Mouse (Mus musculus) kidney, postnatal 25 days (tissue): Measurements from ENCODE around the gene Ephb2.

Source experiments
- DNase-seq, 2 experiments: peaks; one replicate each; pipeline ENCODE4 v3.0.0; 2021; ENCODE audit warnings: mixed read lengths in 2 of 2

Gene Ephb2

GRCm38 (mm10) chr4:136797677-136798569 lies 37.9 kb downstream of the Ephb2 start:
- DNase-seq: peak in 1 of 2 experiments; percentile 53

- DNase-seq: no peak
These were observed 42.5 kb downstream of the Ephb2 start for GRCm38 (mm10) chr4:136793320-136793719.

GRCm38 (mm10) chr4:136789821-136790220 lies 46.0 kb downstream of the Ephb2 start:
- DNase-seq: peak; percentile 83 to 88

GRCm38 (mm10) chr4:136787357-136787756 lies 48.4 kb downstream of the Ephb2 start:
- no peak for DNase-seq

- no peak for DNase-seq
These were observed 49.1 kb downstream of the Ephb2 start for GRCm38 (mm10) chr4:136786453-136787276.

- DNase-seq: peak; percentile 23 to 60
These were observed 52.1 kb downstream of the Ephb2 start for GRCm38 (mm10) chr4:136783552-136784150.

GRCm38 (mm10) chr4:136782579-136782925 lies 53.2 kb downstream of the Ephb2 start:
- DNase-seq: no peak

GRCm38 (mm10) chr4:136781868-136782578 lies 53.8 kb downstream of the Ephb2 start:
- peak; percentile 54 to 70 for DNase-seq

- no peak for DNase-seq
These were observed 55.4 kb downstream of the Ephb2 start for GRCm38 (mm10) chr4:136780201-136780895.

- DNase-seq: no peak
These were observed 56.6 kb downstream of the Ephb2 start for GRCm38 (mm10) chr4:136779156-136779555.

GRCm38 (mm10) chr4:136776471-136776892 lies 59.3 kb downstream of the Ephb2 start:
- peak in 1 of 2 experiments; percentile 53 for DNase-seq

GRCm38 (mm10) chr4:136775903-136776302 lies 59.9 kb downstream of the Ephb2 start:
- DNase-seq: no peak

GRCm38 (mm10) chr4:136774201-136774600 lies 61.6 kb downstream of the Ephb2 start:
- DNase-seq: no peak

- no peak for DNase-seq
These were observed 62.7 kb downstream of the Ephb2 start for GRCm38 (mm10) chr4:136772952-136773584.

GRCm38 (mm10) chr4:136772318-136772717 lies 63.5 kb downstream of the Ephb2 start:
- no peak for DNase-seq

- DNase-seq: no peak
These were observed 65.1 kb downstream of the Ephb2 start for GRCm38 (mm10) chr4:136770718-136771117.

GRCm38 (mm10) chr4:136768499-136768898 lies 67.3 kb downstream of the Ephb2 start:
- no peak for DNase-seq

- no peak for DNase-seq
These were observed 70.7 kb downstream of the Ephb2 start for GRCm38 (mm10) chr4:136765080-136765479.

GRCm38 (mm10) chr4:136763349-136763748 lies 72.4 kb downstream of the Ephb2 start:
- DNase-seq: no peak

- no peak for DNase-seq
These were observed 73.9 kb downstream of the Ephb2 start for GRCm38 (mm10) chr4:136761713-136762380.

GRCm38 (mm10) chr4:136760882-136761281 lies 74.9 kb downstream of the Ephb2 start:
- DNase-seq: no peak
